13 mouse cellular contexts compared by ENCODE assay signal in genomic region chr1:74418747-74419439, GRCm38 (mm10). TPM values are rescaled to one million over a fixed set of nuclear protein-coding genes. Genes with fewer than 3 reads are reported as not detected.
DNase-seq lines count a peak whose midpoint lies in the region; ATAC-seq and TF ChIP-seq lines count a peak whose summit lies in the region.
"Had no signal": no experiment of that assay in that cellular context is flagged by ENCODE, and none has a peak within 500 bp of the region (broad histone marks: within the 10 kb centered on the region; RNA-seq: fewer than 3 reads in every experiment).

No protein-coding gene starts in this region.

- H3K27ac ChIP-seq in lung, postnatal 0 days (ENCODE audit: low read length) = no peak overlapping the region
- H3K27ac ChIP-seq in heart, postnatal 0 days (ENCODE audit: low read depth) = peak overlapping the region; percentile 25
- no peak overlapping the region for H3K27ac ChIP-seq in thymus, adult 2 months (ENCODE audit: control insufficient read depth, insufficient read depth, low read length)
- H3K27ac ChIP-seq: liver, embryonic 14.5 days; midbrain, embryonic 15.5 days had no signal

- H3K4me1 ChIP-seq in lung, postnatal 0 days (ENCODE audit: insufficient read depth, low read depth, low read length) = no peaks in the 10 kb centered on the region
- peaks cover 7% of the 10 kb centered on the region; the same call in 1 of the 2 replicates for H3K4me1 ChIP-seq in heart, postnatal 0 days (ENCODE audit: control insufficient read depth, insufficient read depth)
- H3K4me1 ChIP-seq in thymus, adult 2 months (replicated peaks; ENCODE audit: control insufficient read depth, insufficient read depth, low read length) = no peaks in the 10 kb centered on the region
- H3K4me1 ChIP-seq: midbrain, embryonic 15.5 days had no signal

- no peak overlapping the region for H3K9ac ChIP-seq in lung, postnatal 0 days (replicated peaks; ENCODE audit: low read depth)
- H3K9ac ChIP-seq in heart, postnatal 0 days (replicated peaks; ENCODE audit: low read depth, low read length) = no peak overlapping the region
- H3K9ac ChIP-seq: liver, embryonic 14.5 days; midbrain, embryonic 15.5 days had no signal

- no peak overlapping the region for H3K4me3 ChIP-seq in lung, postnatal 0 days (ENCODE audit: low read depth, low read length)
- no peak overlapping the region for H3K4me3 ChIP-seq in heart, postnatal 0 days (ENCODE audit: low read depth, low read length)
- no peak overlapping the region for H3K4me3 ChIP-seq in thymus, adult 2 months (ENCODE audit: control insufficient read depth, insufficient read depth, low read length)
- H3K4me3 ChIP-seq: midbrain, embryonic 15.5 days had no signal

- H3K36me3 ChIP-seq in lung, postnatal 0 days (ENCODE audit: insufficient read depth, low read length) = no peaks in the 10 kb centered on the region
- H3K36me3 ChIP-seq in heart, postnatal 0 days (replicated peaks; ENCODE audit: control insufficient read depth, insufficient read depth, low read length) = no peaks in the 10 kb centered on the region
- H3K36me3 ChIP-seq in thymus, adult 2 months (ENCODE audit: control insufficient read depth, insufficient read depth, low read length) = no peaks in the 10 kb centered on the region
- H3K36me3 ChIP-seq: midbrain, embryonic 15.5 days had no signal

- TF ChIP-seq CTCF in lung, postnatal 0 days (IDR thresholded peaks at IDR 0.05) = no peak
- no peak for TF ChIP-seq CTCF in heart, postnatal 0 days (IDR thresholded peaks at IDR 0.05; ENCODE audit: low read depth)
- no peak for TF ChIP-seq CTCF in thymus, adult 2 months (IDR thresholded peaks at IDR 0.05; ENCODE audit: borderline replicate concordance, control insufficient read depth, extremely low read depth, insufficient read depth, low read length, poor library complexity)

- 0 out of 2 replicates have a peak, but pooled peaks have one; percentile 2 for ATAC-seq in lung, postnatal 0 days
- ATAC-seq in heart, postnatal 0 days (ENCODE audit: insufficient read depth, low read depth) = peak; percentile 25; the same call in 1 of the 2 replicates
- ATAC-seq in erythroid progenitor cell, adult 5-6 weeks (replicated peaks; ENCODE audit: low FRiP score, poor library complexity, severe bottlenecking) = no peak
- ATAC-seq: midbrain, embryonic 15.5 days; Patski had no signal

- TF ChIP-seq EP300 in lung, postnatal 0 days (IDR thresholded peaks at IDR 0.05) = no peak
- TF ChIP-seq EP300 in heart, postnatal 0 days (IDR thresholded peaks at IDR 0.05; ENCODE audit: low read depth) = no peak

- no peaks in the 10 kb centered on the region for H3K27me3 ChIP-seq in lung, postnatal 0 days (replicated peaks; ENCODE audit: insufficient read depth, low read length)
- H3K27me3 ChIP-seq in heart, postnatal 0 days (ENCODE audit: control insufficient read depth, insufficient read depth, low read length) = no peaks in the 10 kb centered on the region
- no peaks in the 10 kb centered on the region for H3K27me3 ChIP-seq in thymus, adult 2 months (ENCODE audit: control insufficient read depth, insufficient read depth, low read length)
- H3K27me3 ChIP-seq: midbrain, embryonic 15.5 days; Patski had no signal

- no peak for TF ChIP-seq POLR2A in thymus, adult 2 months (IDR thresholded peaks at IDR 0.05; ENCODE audit: control insufficient read depth, extremely low read depth, insufficient read depth, low read length, poor library complexity)

- no peak overlapping the region for H3K4me2 ChIP-seq in lung, postnatal 0 days (replicated peaks; ENCODE audit: low read depth, low read length)
- H3K4me2 ChIP-seq in heart, postnatal 0 days (ENCODE audit: low read depth, low read length) = no peak overlapping the region
- H3K4me2 ChIP-seq: midbrain, embryonic 15.5 days had no signal

- 61% methylated on average over 17 of the region's 17 CpGs for WGBS in lung, postnatal 0 days
- WGBS in heart, postnatal 0 days = 62% methylated on average over 17 of the region's 17 CpGs
- 93% methylated on average over 17 of the region's 17 CpGs for WGBS in thymus, adult 2 months

- peak; percentile 11 for DNase-seq in cerebellum, adult 9-10 months
- DNase-seq in cerebellum, postnatal 4 days (ENCODE audit: low spot score in 2 of 2) = no peak
- no peak for DNase-seq in lung, postnatal 0 days (ENCODE audit: low spot score)
- DNase-seq in lung, postnatal 4 days = no peak
- DNase-seq in heart, postnatal 0 days (ENCODE audit: low spot score) = peak; percentile 23
- peak; percentile 38 to 53 for DNase-seq in kidney, postnatal 36 days
- no peak for DNase-seq in thymus, adult 2 months
- DNase-seq: layer of hippocampus, postnatal 36 days had no signal

- H3K9me3 ChIP-seq in lung, postnatal 0 days (ENCODE audit: low read length) = no peaks in the 10 kb centered on the region
- no peaks in the 10 kb centered on the region for H3K9me3 ChIP-seq in heart, postnatal 0 days (replicated peaks; ENCODE audit: control insufficient read depth, low read length)
- H3K9me3 ChIP-seq: midbrain, embryonic 15.5 days had no signal

RNA-seq across cellular contexts. Expression of gene Vil1, which starts 9.7 kb away (rescaled TPM):
- polyA plus RNA-seq in lung, postnatal 0 days (2015; fragmentation: Nextera tagmentation; extraction: Ambion mirVana) = 0.75 and 1.3 TPM in 2 replicates
- not detected in 2 replicates for total RNA-seq in heart, postnatal 0 days (2014; rRNA removed; ENCODE audit: low replicate concordance)
- polyA plus RNA-seq in heart, postnatal 0 days (2015; fragmentation: Nextera tagmentation; extraction: Ambion mirVana) = 0.16 and 0.36 TPM in 2 replicates
- 0.74 and 1.0 TPM in 2 replicates for polyA plus RNA-seq in thymus, adult 2 months (2012; rRNA removed)
- total RNA-seq in erythroid progenitor cell, adult 5-6 weeks (2015; ENCODE audit: low replicate concordance) = not detected in 2 replicates
- 0.64 TPM in 1 of 2 replicates, not detected in the other for total RNA-seq in erythroid progenitor cell, adult 5-6 weeks (2017; ENCODE audit: low replicate concordance)
- total RNA-seq: neutrophil, adult 5-6 weeks had no signal

RNA-seq across cellular contexts. Expression of gene Ctdsp1, which starts 27.6 kb away (rescaled TPM):
- 72.5 and 75.0 TPM in 2 replicates for polyA plus RNA-seq in lung, postnatal 0 days (2015; fragmentation: Nextera tagmentation; extraction: Ambion mirVana)
- 82.6 and 106 TPM in 2 replicates for total RNA-seq in heart, postnatal 0 days (2014; rRNA removed; ENCODE audit: low replicate concordance)
- polyA plus RNA-seq in heart, postnatal 0 days (2015; fragmentation: Nextera tagmentation; extraction: Ambion mirVana) = 38.0 and 38.4 TPM in 2 replicates
- 201 and 203 TPM in 2 replicates for polyA plus RNA-seq in thymus, adult 2 months (2012; rRNA removed)
- 64.5 and 65.0 TPM in 2 replicates for total RNA-seq in erythroid progenitor cell, adult 5-6 weeks (2015; ENCODE audit: low replicate concordance)
- 18.5 and 26.8 TPM in 2 replicates for total RNA-seq in erythroid progenitor cell, adult 5-6 weeks (2017; ENCODE audit: low replicate concordance)

RNA-seq across cellular contexts. Expression of gene Slc11a1, which starts 43.9 kb away (rescaled TPM):
- 4.6 and 4.8 TPM in 2 replicates for polyA plus RNA-seq in lung, postnatal 0 days (2015; fragmentation: Nextera tagmentation; extraction: Ambion mirVana)
- total RNA-seq in heart, postnatal 0 days (2014; rRNA removed; ENCODE audit: low replicate concordance) = 2.0 and 2.5 TPM in 2 replicates
- polyA plus RNA-seq in heart, postnatal 0 days (2015; fragmentation: Nextera tagmentation; extraction: Ambion mirVana) = 1.6 and 1.8 TPM in 2 replicates
- 46.3 and 48.7 TPM in 2 replicates for polyA plus RNA-seq in thymus, adult 2 months (2012; rRNA removed)
- 7.5 and 9.0 TPM in 2 replicates for total RNA-seq in erythroid progenitor cell, adult 5-6 weeks (2015; ENCODE audit: low replicate concordance)
- total RNA-seq in erythroid progenitor cell, adult 5-6 weeks (2017; ENCODE audit: low replicate concordance) = 12.5 and 19.4 TPM in 2 replicates

RNA-seq across cellular contexts. Expression of gene Catip, which starts 57.0 kb away (rescaled TPM):
- 3.4 and 5.1 TPM in 2 replicates for polyA plus RNA-seq in lung, postnatal 0 days (2015; fragmentation: Nextera tagmentation; extraction: Ambion mirVana)
- 0.12 TPM in 1 of 2 replicates, not detected in the other for total RNA-seq in heart, postnatal 0 days (2014; rRNA removed; ENCODE audit: low replicate concordance)
- polyA plus RNA-seq in heart, postnatal 0 days (2015; fragmentation: Nextera tagmentation; extraction: Ambion mirVana) = 0.51 and 0.61 TPM in 2 replicates
- polyA plus RNA-seq in thymus, adult 2 months (2012; rRNA removed) = 0.13 and 0.27 TPM in 2 replicates
- not detected in 2 replicates for total RNA-seq in erythroid progenitor cell, adult 5-6 weeks (2015; ENCODE audit: low replicate concordance)
- not detected in 2 replicates for total RNA-seq in erythroid progenitor cell, adult 5-6 weeks (2017; ENCODE audit: low replicate concordance)
- total RNA-seq: neutrophil, adult 5-6 weeks had no signal

Comparison
In these comparisons a context has a peak if more than half of its experiments do, and no peak if none do; other contexts are left out.
1. DNase-seq: peak in cerebellum, adult 9-10 months (single experiment), heart, postnatal 0 days (single experiment) and kidney, postnatal 36 days (2 of 2); none in cerebellum, postnatal 4 days (0 of 2), lung, postnatal 0 days (single experiment), lung, postnatal 4 days (0 of 2) and thymus, adult 2 months (single experiment).